Mouse (Mus musculus): ENCODE measurements at regions not wholly inside any gene's neighbourhood (a gene's known extent, or its start where the extent isn't known, plus 50 kb on each side); places are given as distances from the start of the nearest gene placed in this dataset.

- TF ChIP-seq POLR2A (IDR thresholded peaks at IDR 0.05; ENCODE audit: control insufficient read depth, low read depth, low read length), result no peak
- TF ChIP-seq CTCF (IDR thresholded peaks at IDR 0.05; ENCODE audit: control insufficient read depth, insufficient read depth, insufficient replicate concordance, low read depth, low read length), result no peak
Observed at GRCm38 (mm10) chr14:47868258-47868780, 220.1 kb downstream of the Ktn1 start.
